Mouse (Mus musculus) bone marrow, adult 2 months (tissue): ENCODE measurements around the gene Cfap61.

Experiments used
- CTCF ChIP-seq: fragments of 200-500 bp; IDR thresholded peaks from 2 replicates; pipeline ENCODE4 v1.5.1; 2011; ENCODE audit warnings: low read length, control low read depth; ENCODE audit not compliant: control insufficient read depth, insufficient read depth
- POLR2A ChIP-seq: fragments of 200-500 bp; IDR thresholded peaks from 2 replicates; pipeline ENCODE4 v1.6.1; 2011; ENCODE audit warnings: low read depth, mild to moderate bottlenecking, control low read depth, low read length, borderline replicate concordance; ENCODE audit not compliant: control insufficient read depth

- TF ChIP-seq CTCF (no peak), POLR2A (no peak)
Observed at GRCm38 (mm10) chr2:146257609-146258008, 323.0 kb downstream of the Cfap61 start.
